Mouse (Mus musculus) CH12F3 (cell line): ENCODE results near the gene Vmn2r107.

ENCODE experiments used
- in situ Hi-C: fragments of 300-500 bp; cut with MboI; formaldehyde crosslinking; loops from 2 replicates; pipeline ENCODE4 v1.14.3; 2020; ENCODE audit warnings: low sequenced_read_pairs

The Vmn2r107 gene

GRCm38 (mm10) chr17:20344942-20345341 lies at the start of gene Vmn2r107:
TSS of gene Vmn2r107 (plus strand) at chr17:20345242.
- in situ Hi-C loops: no loop called here

- in situ Hi-C loops: no loop called here
Observed at GRCm38 (mm10) chr17:20305790-20306189, 39.3 kb upstream of the Vmn2r107 start.

- in situ Hi-C loops: no loop called here
Observed at GRCm38 (mm10) chr17:20399105-20399504, 54.1 kb downstream of the Vmn2r107 start.

GRCm38 (mm10) chr17:20413846-20414245 lies 68.8 kb downstream of the Vmn2r107 start, which contains the start of gene Vmn1r224:
TSS of gene Vmn1r224 (plus strand) at chr17:20414146.
- in situ Hi-C loops: no loop called here
